Mouse (Mus musculus) heart, postnatal 36 days (tissue): ENCODE data around the gene Akap10. TPM values are rescaled to one million over a fixed set of nuclear protein-coding genes. Genes with fewer than 3 reads are reported as not detected.
"Not testable (repeated sequence)": the region's sequence is repeated elsewhere in the genome, so short reads cannot be mapped to it uniquely, and the experiment has no call there.

Experiments used
- DNase-seq, 2 experiments: peaks; one replicate each; pipeline ENCODE4 v3.0.0; 2021 to 2022
- intact Hi-C: fragments of 180-260 bp; cut with DNase I; formaldehyde crosslinking; loops from one replicate; pipeline ENCODE4 v1.15.1; 2025
- total RNA-seq, 2 experiments: library from RNA; stranded (reverse); gene quantifications; 2 replicates each; pipeline ENCODE4 v1.2.3; 2021

Akap10 gene
- total RNA-seq, 2 experiments from 2014 or later: 14.6 to 15.0 TPM

DNA sequence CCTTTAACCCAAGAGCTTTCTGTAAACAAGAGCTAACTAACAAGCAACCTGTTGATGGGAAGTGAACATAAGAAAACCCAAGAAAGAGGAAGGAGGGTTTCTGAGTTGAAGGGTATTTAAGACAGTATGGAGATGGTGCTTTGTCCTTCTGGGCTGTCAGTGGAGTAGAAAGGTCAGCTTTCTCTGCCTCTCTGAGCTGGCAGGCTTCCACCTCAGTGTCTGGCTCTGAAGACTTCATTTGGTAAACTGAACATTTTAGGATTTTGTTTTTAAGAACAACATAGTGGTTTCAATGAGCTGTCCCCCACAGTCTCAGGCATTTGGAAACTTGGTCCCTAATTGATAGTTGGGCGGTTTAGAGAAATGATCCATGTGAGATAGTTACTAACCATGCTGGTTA, 7.7 kb upstream of the Akap10 start:
- intact Hi-C loops: no loop called here
- no peak for DNase-seq

DNA sequence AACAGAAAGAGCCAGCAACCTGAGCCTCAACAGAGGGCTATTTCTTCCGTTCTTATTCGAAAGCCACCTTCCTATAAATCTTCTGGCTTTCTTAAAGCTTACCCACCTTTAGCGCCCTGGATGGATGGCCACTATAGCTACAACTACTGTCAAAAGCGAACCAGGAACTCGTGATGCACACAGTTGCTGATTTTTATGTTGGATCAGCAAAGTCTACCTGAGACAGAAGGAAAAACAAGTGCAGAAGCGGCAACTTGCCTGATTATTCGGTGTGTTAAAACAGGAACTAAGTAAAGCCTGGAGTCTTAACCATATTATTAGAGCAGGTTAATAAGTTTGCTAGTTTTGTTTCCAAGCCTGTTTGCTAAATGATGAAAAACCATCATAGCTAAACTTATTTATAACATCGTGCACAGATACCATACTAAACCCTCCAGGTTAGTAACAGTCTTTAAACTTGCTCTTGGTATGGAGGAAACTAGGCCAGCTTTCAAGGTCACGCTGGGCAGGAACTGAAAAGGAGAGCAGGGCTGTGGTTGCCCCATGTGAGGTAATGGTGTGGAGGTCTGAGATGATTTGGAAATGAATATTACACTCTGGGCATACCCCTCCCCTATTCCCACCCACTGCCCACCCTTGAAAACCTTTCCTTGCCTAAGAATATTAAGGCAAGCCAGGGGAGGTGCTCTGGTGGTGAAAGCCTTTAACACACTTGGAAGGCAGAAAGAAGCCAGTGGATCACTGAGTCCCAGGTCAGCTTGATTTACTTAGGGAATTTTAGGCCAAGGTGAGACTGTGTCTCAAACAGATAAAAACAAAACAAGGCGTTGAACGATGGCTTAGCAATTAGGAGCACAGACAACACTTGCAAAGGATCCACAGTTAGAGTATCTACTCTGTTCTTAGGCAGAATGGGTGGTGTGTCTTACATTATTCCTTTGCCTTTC, 861 bp upstream of the Akap10 start:
- peak in 1 of 2 experiments; percentile 14 for DNase-seq
- intact Hi-C loops: no loop called here

DNA sequence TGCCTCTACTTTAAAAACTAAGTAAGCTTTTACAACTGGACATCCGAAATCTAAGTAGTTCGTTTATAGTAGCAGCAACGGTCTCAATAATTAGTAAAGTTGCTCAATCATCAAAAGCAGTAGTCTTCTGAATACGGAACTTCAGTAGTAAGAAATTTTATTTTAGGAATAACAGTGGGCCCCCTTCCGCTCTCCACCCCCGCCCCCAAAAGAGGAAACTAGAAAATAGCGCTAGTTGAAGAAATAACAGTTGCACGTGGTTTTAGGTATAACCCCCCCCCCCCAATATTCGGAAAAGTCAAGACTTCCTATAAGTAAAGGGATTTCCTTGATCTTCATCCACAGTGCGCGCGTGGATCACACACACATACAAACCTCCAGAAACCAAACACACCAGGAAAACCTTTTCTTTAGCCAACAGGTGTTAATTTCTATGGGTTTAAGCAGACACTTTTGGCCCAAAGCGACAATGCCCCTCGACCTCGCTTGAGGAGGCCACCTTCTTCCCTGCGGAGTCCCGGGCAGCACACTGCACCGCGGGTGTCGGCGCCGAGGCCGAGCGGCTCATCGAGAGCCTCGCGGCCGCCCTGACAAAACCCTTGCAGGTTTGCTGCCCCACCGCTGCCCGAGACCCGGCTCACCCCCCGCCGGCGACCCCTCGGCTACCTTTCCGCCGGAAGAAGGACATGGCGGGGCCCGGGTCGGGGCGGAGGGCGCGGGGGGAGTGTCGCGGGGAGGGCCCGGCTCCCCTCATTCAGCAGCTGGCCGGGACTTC, 542 bp downstream of the Akap10 start:
- DNase-seq: no peak
- intact Hi-C loops: loop anchor here (2.0 kb wide), 1 partner anchor 75 kb away; the partner anchor contains the start of gene Ulk2

DNA sequence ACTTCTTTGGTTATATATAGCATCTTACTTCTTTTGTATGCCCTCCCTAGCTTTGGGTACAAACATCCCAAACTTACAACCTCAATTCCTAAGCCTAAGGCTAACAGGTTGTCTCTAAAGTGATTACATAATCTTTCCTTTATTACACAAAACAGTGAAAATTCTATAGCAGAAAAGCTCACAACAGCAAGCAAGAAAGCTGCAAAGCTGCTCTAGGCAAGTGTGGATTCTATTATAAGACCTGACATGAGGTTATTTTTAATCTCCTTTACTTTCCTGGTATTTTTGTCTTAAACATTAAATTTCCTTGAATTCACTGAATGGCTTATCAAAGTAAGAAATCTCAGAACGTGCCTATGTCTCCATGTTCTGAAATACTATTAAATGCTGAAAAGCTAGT, 6.7 kb downstream of the Akap10 start:
- intact Hi-C loops: no loop called here
- no peak for DNase-seq

DNA sequence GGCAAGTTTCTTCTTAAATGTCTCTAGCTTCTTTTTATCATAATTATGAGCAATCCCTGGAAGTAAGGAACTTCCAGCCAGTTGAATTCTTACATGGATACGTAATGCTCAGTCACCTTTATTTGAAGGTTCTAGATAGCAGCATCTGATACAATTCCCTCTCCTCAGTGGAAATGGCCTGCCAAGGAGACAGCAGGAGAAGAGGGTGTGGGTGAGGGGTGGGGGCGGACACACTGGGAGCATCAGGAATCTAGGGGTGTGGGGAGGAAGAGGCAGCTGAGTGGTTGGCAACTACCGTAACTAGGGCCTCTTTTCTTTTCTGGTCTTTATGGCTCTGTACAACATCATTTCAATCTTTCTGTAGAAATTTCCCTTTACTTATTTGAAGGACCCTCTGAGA, 10.3 kb downstream of the Akap10 start:
- DNase-seq: no peak
- intact Hi-C loops: no loop called here

DNA sequence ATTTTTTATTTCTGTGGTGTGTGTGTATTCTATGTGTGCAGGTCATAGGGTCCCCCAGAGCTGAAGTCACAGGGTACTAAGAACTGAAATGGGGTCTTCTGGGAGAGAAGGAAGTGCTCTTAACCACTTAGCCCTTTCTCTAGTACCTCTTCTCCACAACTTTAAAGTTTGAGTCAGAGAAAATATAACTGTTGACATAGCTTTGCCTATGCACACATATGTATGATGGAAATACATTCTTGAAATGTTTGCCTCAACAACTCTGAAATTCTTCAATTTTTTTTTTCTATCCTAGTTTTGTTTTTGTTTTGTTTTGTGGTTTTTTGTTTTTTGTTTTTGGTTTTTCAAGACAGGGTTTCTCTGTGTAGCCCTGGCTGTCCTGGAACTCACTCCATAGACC, 21.7 kb downstream of the Akap10 start:
- DNase-seq: no peak
- intact Hi-C loops: no loop called here

DNA sequence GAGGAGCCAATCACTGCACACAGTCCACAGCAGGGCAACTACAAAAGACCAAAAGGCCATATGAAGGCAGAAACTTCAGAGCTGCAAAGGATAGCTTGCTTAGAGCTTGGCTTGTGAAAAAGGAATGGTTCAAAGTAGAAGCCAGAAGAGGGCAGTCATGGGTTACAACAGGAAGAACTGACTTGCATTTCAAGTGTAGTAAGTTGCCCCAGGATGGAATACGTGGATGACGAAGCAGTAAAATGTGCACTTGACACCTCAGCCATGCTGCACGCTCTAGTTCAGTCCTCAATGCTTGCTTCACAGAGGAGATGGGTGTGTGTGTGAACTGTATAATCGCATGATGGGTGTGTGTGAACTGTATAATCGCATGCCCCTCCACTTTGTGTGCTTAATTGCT, 47.9 kb downstream of the Akap10 start:
- DNase-seq: no peak
- intact Hi-C loops: no loop called here

DNA sequence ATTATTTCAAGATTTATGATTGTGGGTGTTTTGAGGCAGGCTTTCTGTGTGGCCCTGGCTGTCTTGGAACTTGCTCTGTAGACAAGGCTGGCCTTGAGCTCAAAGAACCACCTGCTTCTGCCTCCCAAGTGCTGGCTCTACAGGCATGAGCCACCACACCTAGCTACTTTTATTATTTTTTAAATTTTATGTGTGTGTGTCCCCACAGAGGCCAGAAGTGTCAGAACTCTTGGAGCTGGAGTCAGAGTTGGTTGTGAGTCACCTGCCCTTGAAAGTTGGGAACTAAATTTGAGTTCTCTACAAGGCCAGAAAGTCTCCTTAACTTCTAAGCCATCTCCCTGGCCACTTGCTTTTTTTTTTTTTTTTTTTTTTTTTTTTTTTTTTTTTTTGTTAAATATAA, 50.1 kb downstream of the Akap10 start:
- intact Hi-C loops: no loop called here
- no peak for DNase-seq

DNA sequence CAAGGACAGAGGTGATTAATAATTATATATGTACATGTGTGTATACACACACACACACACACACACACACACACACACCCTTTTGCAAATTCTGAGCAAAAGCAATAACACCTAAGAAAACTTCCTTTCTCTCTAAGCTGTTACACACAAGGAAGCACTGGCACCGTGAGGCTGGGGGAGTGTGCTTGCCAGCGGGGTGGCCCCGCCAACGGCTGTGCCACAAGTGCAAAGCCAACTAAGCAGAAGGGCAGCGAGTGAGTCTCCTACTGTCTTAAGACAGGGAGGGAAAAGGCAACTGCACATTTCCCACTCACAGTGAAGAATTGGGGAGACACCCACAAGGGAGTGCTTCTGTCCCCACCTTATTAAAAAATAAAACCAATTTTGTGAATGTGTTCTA, 58.2 kb downstream of the Akap10 start:
- DNase-seq: no peak
- intact Hi-C loops: no loop called here

DNA sequence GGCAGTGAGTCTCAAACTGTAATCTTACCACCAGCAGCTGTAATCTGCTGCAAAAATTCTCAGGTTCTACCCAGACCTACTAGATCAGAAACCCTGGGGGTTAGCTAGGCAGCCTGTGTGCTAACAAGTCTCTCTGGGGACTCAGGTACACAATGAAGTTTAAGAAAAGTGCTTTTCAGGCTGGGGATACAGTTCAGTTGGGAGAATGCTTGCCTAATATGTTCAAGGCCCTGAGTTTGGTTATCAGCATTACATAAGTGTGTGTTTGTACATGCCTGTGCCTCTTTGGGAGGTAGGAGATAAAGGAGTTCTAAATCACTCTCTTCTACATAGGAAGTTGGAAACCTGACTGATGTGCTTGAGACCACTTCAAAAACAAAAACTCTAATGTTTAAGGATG, 63.2 kb downstream of the Akap10 start:
- intact Hi-C loops: no loop called here
- no peak for DNase-seq

DNA sequence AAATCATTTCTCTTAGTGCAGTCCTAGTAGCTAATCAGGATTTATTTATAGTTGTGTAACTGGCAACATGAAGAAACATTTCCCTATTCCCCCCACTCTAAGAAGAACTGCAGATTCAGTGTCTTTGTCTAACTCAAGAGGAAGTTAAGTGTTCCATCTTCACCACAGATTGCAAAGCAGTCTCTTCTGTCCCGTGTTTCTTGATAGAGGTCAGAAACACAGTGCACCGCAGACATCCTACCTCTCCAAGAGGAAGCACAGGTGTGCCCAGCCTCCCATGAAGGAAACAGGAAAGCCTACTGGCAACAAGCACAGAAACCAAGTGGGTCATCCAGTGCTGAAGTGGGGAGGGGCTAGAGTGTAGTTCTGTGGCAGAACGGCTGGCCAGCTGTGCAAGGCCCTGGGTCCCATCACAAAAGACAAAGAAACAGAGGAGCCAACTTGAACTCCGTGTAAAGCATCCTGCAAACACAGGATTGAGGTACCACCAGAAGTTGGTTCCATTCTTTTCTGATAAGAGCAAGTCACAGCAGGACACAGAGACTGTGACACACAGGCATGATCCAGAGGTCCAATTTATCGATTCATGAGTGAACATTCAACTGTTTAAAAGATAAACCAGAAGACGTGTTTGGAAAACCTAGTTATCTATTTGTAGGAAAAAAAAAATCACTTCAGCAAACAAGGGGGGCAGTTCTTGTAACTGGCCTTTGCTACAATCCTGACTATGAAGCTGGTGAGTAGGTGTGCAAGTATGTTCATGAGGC, 68.1 kb downstream of the Akap10 start:
- DNase-seq: no peak

DNA sequence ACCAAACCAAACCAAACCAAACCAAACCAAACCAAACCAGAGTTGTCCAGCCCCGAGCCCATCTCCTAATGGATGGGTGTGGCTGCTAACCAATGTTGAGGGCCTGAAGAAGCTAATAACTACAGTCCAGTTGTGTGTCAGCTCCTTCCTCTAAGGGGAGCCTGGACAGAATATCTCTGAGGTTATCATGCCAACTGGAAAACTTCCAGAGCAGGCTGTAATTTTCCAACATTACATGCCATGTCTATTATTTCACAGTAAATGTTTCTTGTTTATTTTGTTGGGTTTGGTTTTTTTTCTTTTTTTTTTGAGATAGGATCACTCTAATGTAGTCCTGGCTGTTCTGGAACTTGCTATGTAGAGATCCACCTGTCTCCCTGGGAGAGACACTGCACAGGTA, 70.7 kb downstream of the Akap10 start:
- no peak for DNase-seq
- intact Hi-C loops: no loop called here

More for the DNA sequence above, 68.1 kb downstream of the Akap10 start:
- intact Hi-C loops: no loop called here

DNA sequence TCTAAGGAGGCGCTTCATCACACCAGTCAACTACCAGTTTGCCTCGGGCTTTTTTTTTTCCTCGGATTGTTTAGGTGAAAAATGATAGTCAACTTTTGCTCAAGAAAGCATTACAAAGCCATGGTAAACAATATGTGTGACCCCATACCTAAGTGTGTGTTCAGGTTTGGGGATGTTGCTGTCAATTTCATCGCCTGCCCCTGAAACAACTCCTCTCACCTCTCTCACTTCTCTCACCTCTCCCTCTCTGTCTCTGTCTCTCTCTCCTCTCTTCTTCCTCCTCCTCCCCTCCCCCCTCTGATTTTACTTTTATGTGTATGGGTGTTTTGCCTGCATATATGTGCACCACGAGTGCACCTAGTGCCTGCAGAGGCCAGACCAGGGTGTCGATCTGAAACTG, 74.5 kb downstream of the Akap10 start:
- intact Hi-C loops: loop anchor here (2.0 kb wide), 1 partner anchor 73 kb away; no protein-coding TSS in a partner anchor
- no peak for DNase-seq

DNA sequence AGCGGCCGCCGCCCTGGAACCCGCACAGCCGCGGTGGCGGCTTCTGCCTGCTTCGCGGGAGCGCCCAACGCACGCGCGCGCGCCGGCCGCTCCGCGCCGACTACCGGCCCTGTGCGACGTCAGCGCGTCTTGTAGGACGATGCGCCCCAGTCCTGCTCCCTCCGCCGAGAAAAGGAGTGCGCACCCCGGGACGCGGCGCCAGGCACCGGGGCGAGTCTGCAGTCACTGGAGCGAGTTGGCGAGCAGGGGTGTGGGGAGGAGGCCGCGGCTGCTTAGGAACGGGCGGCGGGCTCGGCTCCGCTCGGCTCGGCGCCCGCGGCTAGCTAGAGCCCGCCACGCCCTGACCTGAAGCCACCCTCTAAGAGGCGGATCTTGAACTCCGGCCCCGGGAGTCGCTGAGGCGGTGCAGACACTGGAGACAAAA, 75.1 kb downstream of the Akap10 start, which contains the start of gene Ulk2:
Ulk2 (minus strand) TSS at position 86 of the 424 bp plus-strand sequence.
- peak; percentile 90 to 95 for DNase-seq
- intact Hi-C loops: loop anchor here (2.0 kb wide), 1 partner anchor 74 kb away; no protein-coding TSS in a partner anchor

DNA sequence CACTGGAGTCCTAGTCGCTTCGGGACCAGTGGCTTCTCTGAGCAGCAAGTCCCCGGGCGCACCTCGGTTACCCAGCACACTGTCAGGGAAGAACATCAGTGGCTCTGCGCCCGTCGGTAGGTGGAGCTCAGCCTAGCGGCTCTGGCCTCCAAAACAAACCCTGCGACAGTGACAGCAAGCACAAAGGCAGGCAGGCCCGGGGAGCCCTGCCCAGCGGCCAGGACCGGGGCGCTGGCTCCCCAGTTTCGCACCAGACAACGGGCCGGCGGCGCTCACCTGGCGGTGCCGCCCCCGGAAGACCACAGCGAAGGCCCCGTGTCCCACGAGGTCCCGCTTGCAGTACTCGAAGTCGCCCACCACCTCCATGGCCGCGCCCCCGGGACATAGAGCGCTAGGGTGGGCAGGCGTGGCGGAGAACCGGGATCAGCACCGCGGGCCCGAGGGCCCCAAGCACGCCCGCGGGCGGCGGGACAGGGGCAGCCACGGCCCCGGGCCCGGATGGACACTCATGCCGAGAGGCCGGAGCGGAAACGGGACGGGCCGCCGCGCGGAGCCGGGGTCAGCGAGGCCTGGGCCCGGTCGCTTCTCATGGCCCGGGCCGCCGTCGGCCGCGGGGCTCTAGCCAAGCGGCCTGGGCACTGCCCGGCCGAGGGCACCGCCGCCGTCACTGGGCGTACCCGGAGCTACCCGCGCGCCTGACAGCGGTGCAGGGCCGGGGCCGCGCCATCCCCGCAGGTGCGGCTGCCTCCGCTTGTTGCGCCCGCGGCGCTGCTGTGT, 75.7 kb downstream of the Akap10 start:
- intact Hi-C loops: loop anchor here (2.0 kb wide), 1 partner anchor 74 kb away; no protein-coding TSS in a partner anchor
- DNase-seq: peak; percentile 80 to 86

DNA sequence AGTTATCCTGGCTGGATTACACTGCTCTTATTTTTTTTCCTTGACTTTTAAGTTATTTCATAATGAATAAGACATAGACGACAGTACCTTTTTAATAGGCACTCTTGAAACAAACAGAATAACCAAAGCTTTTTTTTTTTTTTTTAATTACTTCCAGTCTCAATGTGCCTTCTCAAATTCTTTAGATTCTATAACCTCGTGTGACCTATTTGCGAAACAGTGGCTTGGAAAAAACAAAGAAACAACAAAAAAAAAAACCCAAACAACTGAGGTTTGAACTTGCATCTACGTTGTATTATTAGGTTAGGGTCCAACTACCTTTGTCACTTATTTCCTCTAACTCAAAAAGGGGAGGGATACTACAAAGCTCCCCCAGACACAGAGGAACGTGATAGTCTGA, 76.4 kb downstream of the Akap10 start:
- intact Hi-C loops: loop anchor here (2.0 kb wide), 1 partner anchor 75 kb away; no protein-coding TSS in a partner anchor
- DNase-seq: no peak

DNA sequence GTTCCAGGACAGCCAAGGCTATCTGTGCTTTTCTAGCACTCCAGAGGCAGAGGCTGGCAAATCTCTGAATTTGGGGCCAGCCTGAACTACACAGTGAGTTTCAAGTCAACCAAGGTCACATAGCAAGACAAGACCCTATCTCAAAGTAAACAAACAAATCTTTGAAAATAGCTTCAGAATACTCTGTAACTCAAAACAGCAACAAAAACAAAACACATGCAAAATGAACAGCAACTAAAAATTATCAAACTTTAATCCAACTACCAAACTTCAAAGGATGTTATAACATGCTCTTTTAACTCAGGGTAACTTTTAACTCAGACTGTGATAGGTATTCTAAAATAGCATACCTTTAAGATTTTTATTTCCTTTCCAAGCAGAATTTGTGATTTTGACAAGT, 77.1 kb downstream of the Akap10 start:
- intact Hi-C loops: no loop called here
- no peak for DNase-seq

DNA sequence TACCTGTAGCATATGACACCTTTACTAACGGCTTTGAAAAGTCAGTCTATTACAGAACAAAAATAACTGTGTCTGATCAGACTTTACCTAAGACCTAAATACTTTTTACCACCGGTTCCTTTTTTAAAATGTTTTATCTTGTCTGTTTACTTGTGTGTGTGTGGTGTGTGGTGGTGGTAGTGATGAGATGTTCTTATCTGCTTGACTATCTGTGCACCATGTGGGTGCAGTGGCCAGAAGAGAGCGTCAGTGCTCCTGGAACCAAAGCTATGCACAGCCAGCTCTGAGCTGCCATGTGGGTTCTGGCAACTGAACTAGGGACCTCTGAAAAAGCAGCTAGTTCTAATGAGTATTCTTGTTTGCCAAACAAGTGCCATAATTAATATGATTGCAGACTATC, 78.9 kb downstream of the Akap10 start:
- no peak for DNase-seq

DNA sequence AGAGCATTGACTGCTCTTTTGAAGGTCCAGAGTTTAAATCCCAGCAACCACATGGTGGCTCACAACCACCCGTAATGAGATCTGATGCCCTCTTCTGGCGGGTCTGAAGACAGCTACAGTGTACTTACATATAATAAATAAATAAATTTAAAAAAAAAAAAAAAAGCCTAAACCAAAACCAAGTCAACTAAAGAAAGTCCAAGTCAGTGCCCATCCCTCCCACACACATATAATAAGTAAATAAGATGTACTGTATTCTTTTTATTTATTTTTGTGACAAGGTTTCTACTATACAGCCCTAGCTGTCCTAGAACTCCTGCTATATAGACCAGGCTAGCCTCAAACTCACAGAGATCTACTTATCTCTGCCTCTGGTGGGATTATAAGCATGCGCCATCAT, 89.4 kb downstream of the Akap10 start:
- intact Hi-C loops, DNase-seq: not testable (repeated sequence)

More for the DNA sequence above, 78.9 kb downstream of the Akap10 start:
- intact Hi-C loops: no loop called here

DNA sequence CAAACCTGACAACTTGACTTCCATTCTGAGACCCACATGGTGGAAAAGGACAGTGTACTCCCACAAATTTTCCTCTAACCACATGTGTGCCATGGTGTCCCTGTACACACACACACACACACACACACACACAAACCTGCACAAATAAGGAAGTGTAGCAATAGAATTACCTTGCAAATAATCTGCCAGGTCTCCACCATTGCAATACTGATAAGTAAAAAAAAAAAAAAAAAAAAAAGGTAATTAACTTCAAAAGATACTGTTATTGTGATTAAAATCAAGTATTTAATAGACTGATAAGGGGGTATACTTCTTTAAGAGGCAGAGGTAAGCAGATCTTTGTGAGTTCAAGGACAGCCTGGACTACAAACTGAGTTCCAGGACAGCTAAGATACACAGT, 90.1 kb downstream of the Akap10 start:
- intact Hi-C loops: no loop called here

More for the DNA sequence above, 90.1 kb downstream of the Akap10 start:
- DNase-seq: no peak
